Mouse (Mus musculus) ES-E14 (cell line): ENCODE measurements around the gene Slamf9. TPM values are rescaled to one million over a fixed set of nuclear protein-coding genes. Genes with fewer than 3 reads are reported as not detected.
A peak's percentile ranks its signal among the peaks of the same experiment; 100 is the strongest.

Experiments
- DNase-seq: peaks from one replicate; pipeline ENCODE4 v3.0.0-alpha.2; 2013; ENCODE audit warnings: low read depth, low spot score
- H3K27ac ChIP-seq: 2 replicates; pipeline ENCODE4 v1.5.1; 2012; ENCODE audit warnings: low read depth, mild to moderate bottlenecking, low read length, moderate library complexity, mixed read lengths; ENCODE audit not compliant: poor library complexity, insufficient read depth, severe bottlenecking
- H3K36me3 ChIP-seq: 2 replicates; pipeline ENCODE4 v1.6.1; 2012; ENCODE audit warnings: mild to moderate bottlenecking, low read length, moderate library complexity, mixed read lengths; ENCODE audit not compliant: control insufficient read depth, poor library complexity, insufficient read depth, severe bottlenecking
- H3K4me1 ChIP-seq, 2 experiments: fragments of 150-350 bp in 1 of 2; sonication (generic) in 1 of 2; 2 replicates each; pipeline ENCODE4 v1.6.1; 2012; ENCODE audit warnings: low read length in 2 of 2, mild to moderate bottlenecking in 1 of 2, mixed read lengths in 1 of 2; ENCODE audit not compliant: control insufficient read depth in 2 of 2, insufficient read depth in 2 of 2, poor library complexity in 1 of 2
- H3K4me3 ChIP-seq, 2 experiments: fragments of 150-350 bp in 1 of 2; sonication (generic) in 1 of 2; 2 replicates each; pipeline ENCODE4 v1.5.1; 2012; ENCODE audit warnings: low read length in 2 of 2, low read depth in 1 of 2, mild to moderate bottlenecking in 1 of 2, mixed read lengths in 1 of 2; ENCODE audit not compliant: insufficient read depth in 1 of 2, poor library complexity in 1 of 2, severe bottlenecking in 1 of 2
- H3K9ac ChIP-seq: 2 replicates; pipeline ENCODE4 v1.6.1; 2012; ENCODE audit warnings: low read depth, mild to moderate bottlenecking, low read length, mixed read lengths; ENCODE audit not compliant: poor library complexity, insufficient read depth, severe bottlenecking
- H3K9me3 ChIP-seq: fragments of 150-350 bp; sonication (generic); 2 replicates; pipeline ENCODE4 v1.6.1; 2012; ENCODE audit warnings: low read depth, mild to moderate bottlenecking, low read length; ENCODE audit not compliant: control insufficient read depth, insufficient read depth
- CHD2 ChIP-seq: IDR thresholded peaks from 2 replicates; pipeline ENCODE4 v1.6.1; 2014; ENCODE audit warnings: mild to moderate bottlenecking, low read depth, low read length, inconsistent platforms
- HCFC1 ChIP-seq: IDR thresholded peaks from 2 replicates; pipeline ENCODE4 v1.6.1; 2012; ENCODE audit warnings: low read length, inconsistent platforms, borderline replicate concordance; ENCODE audit not compliant: insufficient read depth
- MAFK ChIP-seq: IDR thresholded peaks from 2 replicates; pipeline ENCODE4 v1.6.1; 2014; ENCODE audit warnings: mild to moderate bottlenecking, low read depth, low read length, inconsistent platforms; ENCODE audit not compliant: insufficient read depth
- ZC3H11A ChIP-seq: IDR thresholded peaks from 2 replicates; pipeline ENCODE4 v1.6.1; 2012; ENCODE audit warnings: low read depth, mild to moderate bottlenecking, inconsistent platforms, low read length, borderline replicate concordance
- ZNF384 ChIP-seq: IDR thresholded peaks from 2 replicates; pipeline ENCODE4 v1.6.1; 2012; ENCODE audit warnings: low read depth, low read length, inconsistent platforms
- in situ Hi-C, 2 experiments: fragments of 600-800 bp; cut with MboI; formaldehyde crosslinking; loops; one replicate each; pipeline ENCODE4 v1.15.1; 2025; ENCODE audit warnings: low sequenced_read_pairs in 2 of 2, inconsistent platforms in 1 of 2; ENCODE audit not compliant: unreplicated experiment in 2 of 2
- total RNA-seq: library from RNA; depleted of rRNA; stranded (reverse); fragments of 300-350 nt; gene quantifications from 2 replicates; pipeline ENCODE4 v1.2.3, GENCODE M21; 2012

Slamf9 gene
- total RNA-seq, 1 experiment: 2.7 TPM

DNA sequence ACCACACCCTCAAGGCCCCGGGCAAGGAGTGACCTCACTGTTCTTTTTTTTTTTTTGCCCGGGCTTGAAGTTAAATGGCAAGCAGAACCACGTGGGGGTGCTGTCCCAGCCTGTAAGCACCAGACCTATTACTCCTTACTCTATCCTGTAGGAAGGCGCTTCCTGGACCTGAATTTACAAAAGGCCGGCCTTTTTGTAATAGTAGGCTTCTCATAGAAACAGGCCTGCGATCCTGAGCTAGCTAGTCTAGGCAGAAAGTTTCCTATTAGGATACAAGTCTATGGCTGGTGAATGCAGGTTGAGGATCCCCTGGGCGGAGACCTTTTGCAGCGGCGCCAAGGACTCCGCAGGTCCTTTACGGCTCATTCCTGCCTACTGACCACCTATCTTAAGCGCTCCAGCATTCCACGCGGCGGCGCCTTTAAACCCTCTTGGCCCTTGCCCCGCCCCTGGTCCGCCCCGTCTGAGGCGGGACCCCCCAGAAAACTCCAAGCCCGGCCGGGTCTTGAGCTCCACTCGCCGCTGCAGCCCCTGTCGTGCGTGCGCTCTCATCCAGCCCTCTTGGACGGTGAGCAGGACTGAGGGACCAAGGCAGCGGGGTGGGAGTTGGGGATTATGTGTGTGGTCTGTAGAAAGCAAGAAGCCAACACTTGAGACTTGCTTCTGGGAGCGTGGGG lies 24.7 kb downstream of the Slamf9 start, which contains the start of gene Tagln2:
Gene Tagln2, plus strand, starts transcription at position 283 of the 677 bp plus-strand sequence.
- Histone ChIP-seq H3K4me1 (peaks cover 12 to 36% of the 10 kb centered on the region in 2 experiments; a peak in 3 of 4 replicates), H3K27ac (0 out of 2 replicates have a peak within 1 kb of the TSS, but pooled peaks have one; percentile 9), H3K36me3 (peaks cover 26% of the 10 kb centered on the region), H3K4me3 (peak within 1 kb of the TSS; percentile 77 to 89), H3K9ac (peak within 1 kb of the TSS; percentile 77), H3K9me3 (no peaks in the 10 kb centered on the region)
- TF ChIP-seq ZNF384 (peak; percentile 98), CHD2 (no peak), MAFK (no peak), HCFC1 (no peak), ZC3H11A (no peak)
- in situ Hi-C loops: no loop called here
- peak; percentile 72 for DNase-seq

DNA sequence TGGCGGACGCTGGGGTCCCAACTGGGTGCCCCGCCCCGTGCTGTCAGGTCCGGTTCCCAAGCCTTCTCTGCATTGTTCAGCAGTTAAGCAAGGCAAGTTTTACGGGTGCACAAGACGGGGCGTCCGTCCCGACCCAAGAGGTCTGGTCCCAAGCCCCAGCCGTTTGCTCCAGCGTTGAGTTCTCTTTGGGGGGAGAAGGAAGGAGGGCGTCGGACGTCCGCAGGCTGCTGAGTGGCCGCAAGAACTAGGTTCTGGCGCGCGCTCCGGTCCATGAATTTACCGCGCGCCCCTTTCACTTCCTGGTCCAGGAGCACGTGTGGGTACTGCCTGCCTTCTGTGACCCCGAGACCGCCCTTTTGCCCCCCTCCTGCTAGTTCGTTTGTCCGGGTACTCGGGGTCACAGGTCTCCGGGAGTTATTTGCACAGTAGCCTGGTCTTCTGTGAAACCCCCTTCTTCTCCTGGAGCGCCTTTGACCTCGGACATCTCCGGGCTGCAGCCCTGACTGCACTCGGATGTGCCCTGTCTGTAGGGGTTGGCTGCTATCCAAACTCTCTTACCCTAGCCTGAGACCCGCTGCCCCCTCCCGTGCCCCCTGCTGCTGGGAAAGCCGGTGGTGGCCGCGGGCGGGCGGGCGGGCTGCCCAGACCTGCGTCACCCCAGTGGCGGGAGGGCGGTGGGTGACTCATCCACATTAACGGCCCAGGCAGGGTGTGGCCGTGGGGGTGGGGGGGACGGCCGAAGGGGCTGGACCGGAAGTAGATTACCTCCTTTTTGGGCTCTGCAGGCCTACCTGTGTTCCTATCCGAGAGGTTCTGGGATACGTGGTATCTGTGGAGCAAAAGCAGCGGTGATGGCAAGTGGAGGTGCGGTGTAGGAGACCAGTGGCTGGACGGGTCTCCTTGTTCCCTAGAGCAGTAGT lies 25.6 kb downstream of the Slamf9 start:
- no peak for DNase-seq
- in situ Hi-C loops: no loop called here
- no peak for TF ChIP-seq ZNF384
- Histone ChIP-seq H3K36me3 (peaks cover 28% of the 10 kb centered on the region), H3K9ac (peak overlapping the region; percentile 77), H3K27ac (peak overlapping the region; percentile 38; the same call in 1 of the 2 replicates), H3K4me3 (peak overlapping the region; percentile 77 to 89), H3K4me1 (peaks cover 12 to 38% of the 10 kb centered on the region in 2 experiments; a peak in 3 of 4 replicates), H3K9me3 (no peaks in the 10 kb centered on the region)

DNA sequence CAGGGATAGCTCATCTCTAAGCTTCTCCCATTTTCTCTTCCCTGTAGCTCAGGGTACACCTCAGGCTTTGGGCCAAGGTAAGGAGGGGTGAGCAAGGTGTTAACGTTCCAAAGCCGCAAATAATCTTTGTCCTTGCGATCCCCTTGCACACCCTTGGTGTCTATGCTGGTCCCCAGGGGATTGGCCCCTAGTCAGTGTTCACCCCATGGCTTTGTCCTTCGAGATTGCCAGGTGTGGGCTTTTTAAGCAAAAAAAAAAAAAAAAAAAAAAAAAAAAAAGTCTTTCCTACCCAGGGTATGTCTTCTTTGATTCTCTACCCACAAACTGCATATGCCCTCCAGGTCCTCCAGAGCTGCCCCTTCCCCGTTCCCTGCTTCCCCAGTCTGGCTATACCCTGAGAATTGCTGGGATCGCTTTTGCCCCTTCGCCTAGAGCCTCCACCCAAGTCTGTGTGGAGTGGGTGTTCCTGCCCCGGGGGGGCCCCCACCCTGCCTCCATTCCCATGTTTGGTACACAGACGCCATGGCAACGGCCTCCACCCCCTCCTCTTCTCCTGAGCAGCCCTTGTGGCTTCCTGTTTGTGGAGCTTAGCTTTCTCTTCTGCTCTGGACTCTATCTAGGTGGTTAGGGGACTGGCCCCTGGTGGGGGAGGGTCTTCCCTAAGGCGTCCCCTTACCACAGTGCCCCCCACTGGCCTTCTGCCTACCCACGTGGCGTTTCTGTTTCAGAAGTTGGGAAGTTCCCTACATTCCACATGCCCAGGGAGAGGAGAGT lies 26.4 kb downstream of the Slamf9 start:
- no peak for DNase-seq
- Histone ChIP-seq H3K36me3 (peaks cover 33% of the 10 kb centered on the region), H3K9ac (peak overlapping the region; percentile 41), H3K27ac (peak overlapping the region; percentile 44; the same call in 1 of the 2 replicates), H3K4me3 (peak overlapping the region; percentile 77 to 89), H3K4me1 (peaks cover 12 to 35% of the 10 kb centered on the region in 2 experiments; a peak in 3 of 4 replicates), H3K9me3 (no peaks in the 10 kb centered on the region)
- TF ChIP-seq ZC3H11A (no peak), ZNF384 (peak; percentile 42; the same call in 1 of the 2 replicates)
- in situ Hi-C loops: no loop called here

DNA sequence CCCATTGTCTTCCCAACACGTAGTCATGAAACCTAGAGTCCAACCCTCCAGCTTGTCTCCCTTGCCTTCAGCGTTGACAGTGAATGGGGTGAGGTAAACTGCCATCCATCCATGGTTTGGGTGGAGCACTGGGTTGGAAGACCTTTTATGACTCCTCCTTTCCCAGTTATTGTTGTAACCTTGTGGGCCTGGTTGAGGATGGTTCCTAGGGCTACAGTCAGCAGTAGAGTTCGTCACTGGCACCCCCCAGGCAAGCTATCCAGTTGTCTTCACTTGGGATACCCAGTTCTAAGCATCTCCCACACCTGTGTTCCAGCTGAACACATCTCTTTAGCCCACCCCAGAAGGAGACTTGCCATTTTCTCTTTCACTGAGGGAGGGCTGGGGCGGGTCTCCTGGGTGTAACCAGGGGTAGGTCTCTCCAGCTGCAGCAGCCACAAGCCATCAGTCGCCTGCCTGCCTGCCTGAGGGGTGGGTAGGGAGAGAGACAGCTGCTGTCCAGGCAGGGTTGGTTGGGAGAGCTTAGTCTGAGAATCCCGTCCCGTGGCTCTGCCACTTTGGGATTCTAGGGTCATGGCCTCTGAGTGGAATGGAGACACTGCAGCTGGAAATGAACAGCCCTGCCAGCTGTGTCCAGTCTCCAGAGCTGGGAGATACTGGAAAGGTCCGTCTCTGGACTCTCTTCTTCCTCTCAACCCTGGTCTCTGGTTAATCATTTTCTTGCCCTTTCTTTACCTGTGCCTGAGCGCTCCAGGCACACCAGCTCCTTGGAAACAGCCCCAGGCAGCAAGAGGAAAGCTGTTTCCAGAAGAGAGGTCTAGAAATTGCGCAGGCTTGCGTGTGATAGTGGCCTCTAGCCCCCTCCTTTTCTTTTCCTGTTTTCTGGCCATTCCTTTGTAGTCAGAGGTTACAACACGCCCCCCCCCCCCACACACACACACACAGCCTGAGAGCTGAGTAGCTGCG lies 27.3 kb downstream of the Slamf9 start:
- Histone ChIP-seq H3K4me1 (peaks cover 12 to 34% of the 10 kb centered on the region in 2 experiments; a peak in 3 of 4 replicates), H3K4me3 (peak overlapping the region in 1 of 2 experiments; percentile 77; a peak in 1 of 4 replicates), H3K36me3 (peaks cover 31% of the 10 kb centered on the region), H3K9ac (0 out of 2 replicates have a peak overlapping the region, but pooled peaks have one; percentile 1), H3K9me3 (no peaks in the 10 kb centered on the region), H3K27ac (peak overlapping the region; percentile 44; the same call in 1 of the 2 replicates)
- TF ChIP-seq ZNF384 (no peak), CHD2 (no peak), MAFK (no peak), ZC3H11A (no peak), HCFC1 (no peak)
- in situ Hi-C loops: no loop called here
- DNase-seq: no peak
